Mouse (Mus musculus): ENCODE measurements at regions not wholly inside any gene's neighbourhood (a gene's known extent, or its start where the extent isn't known, plus 50 kb on each side); places are given as distances from the start of the nearest gene placed in this dataset.
"Not testable (repeated sequence)": the region's sequence is repeated elsewhere in the genome, so short reads cannot be mapped to it uniquely, and the experiment has no call there.

- DNase-seq (ENCODE audit: low spot score), result no peak
These were observed 76.3 kb downstream of the Cpn2 start for GRCm38 (mm10) chr16:30190935-30191514.

- DNase-seq (ENCODE audit: low spot score), result peak; percentile 35
These were observed 73.7 kb downstream of the Cpn2 start for GRCm38 (mm10) chr16:30193294-30194261.

GRCm38 (mm10) chr16:30194836-30195235 is 72.5 kb downstream of the Cpn2 start:
- DNase-seq (ENCODE audit: low spot score), result no peak

GRCm38 (mm10) chr16:30195859-30196258 is 71.4 kb downstream of the Cpn2 start:
- not testable (repeated sequence) for DNase-seq (ENCODE audit: low spot score)

GRCm38 (mm10) chr16:30197351-30197750 is 69.9 kb downstream of the Cpn2 start:
- DNase-seq (ENCODE audit: low spot score), result no peak

- no peak for DNase-seq (ENCODE audit: low spot score)
These were observed 67.5 kb downstream of the Cpn2 start for GRCm38 (mm10) chr16:30199836-30200235.

GRCm38 (mm10) chr16:30204144-30204543 is 63.2 kb downstream of the Cpn2 start:
- DNase-seq (ENCODE audit: low spot score), result no peak

- no peak for DNase-seq (ENCODE audit: low spot score)
These were observed 61.9 kb downstream of the Cpn2 start for GRCm38 (mm10) chr16:30205314-30205815.

- DNase-seq (ENCODE audit: low spot score), result no peak
These were observed 61.4 kb downstream of the Cpn2 start for GRCm38 (mm10) chr16:30205816-30206356.

All from urinary bladder, postnatal 25 days (tissue).